Mouse (Mus musculus) liver, postnatal 0 days (tissue): ENCODE measurements around the gene Serpina3m. TPM values are rescaled to one million over a fixed set of nuclear protein-coding genes. Genes with fewer than 3 reads are reported as not detected.
A peak's percentile ranks its signal among the peaks of the same experiment; 100 is the strongest.
"Not testable (repeated sequence)": the region's sequence is repeated elsewhere in the genome, so short reads cannot be mapped to it uniquely, and the experiment has no call there.

Experiments
- ATAC-seq: fragments of 200-750 bp; cut with Nextera tagmentation; 2 replicates; pipeline ENCODE4 v1.8.0; 2017; ENCODE audit warnings: mild to moderate bottlenecking, moderate library complexity
- DNase-seq: peaks from one replicate; pipeline ENCODE4 v3.0.0-alpha.2; 2016
- H3K27ac ChIP-seq: fragments of 300-500 bp; sonication (generic); 2 replicates; pipeline ENCODE4 v1.5.1; 2014; ENCODE audit warnings: antibody characterized with exemption, moderate library complexity, mild to moderate bottlenecking, low read depth
- H3K27me3 ChIP-seq: fragments of 300-500 bp; sonication (generic); 2 replicates; pipeline ENCODE4 v1.6.1; 2014; ENCODE audit warnings: low read length, control low read depth, mixed read lengths; ENCODE audit not compliant: insufficient read depth
- H3K36me3 ChIP-seq: fragments of 300-500 bp; sonication (generic); replicated peaks from 2 replicates; pipeline ENCODE4 v1.6.1; 2014; ENCODE audit warnings: mild to moderate bottlenecking, control low read depth, low read length, moderate library complexity, mixed read lengths; ENCODE audit not compliant: insufficient read depth
- H3K4me1 ChIP-seq: fragments of 300-500 bp; sonication (generic); 2 replicates; pipeline ENCODE4 v1.6.1; 2014; ENCODE audit warnings: antibody characterized with exemption, mild to moderate bottlenecking, control low read depth; ENCODE audit not compliant: insufficient read depth
- H3K4me2 ChIP-seq: fragments of 300-500 bp; sonication (generic); 2 replicates; pipeline ENCODE4 v1.6.1; 2014; ENCODE audit warnings: low read depth, mild to moderate bottlenecking, low read length, moderate library complexity, mixed read lengths
- H3K4me3 ChIP-seq: fragments of 300-500 bp; sonication (generic); 2 replicates; pipeline ENCODE4 v1.5.1; 2014; ENCODE audit warnings: low read depth, low read length
- H3K9ac ChIP-seq: fragments of 300-500 bp; sonication (generic); replicated peaks from 2 replicates; pipeline ENCODE4 v1.6.1; 2014; ENCODE audit warnings: mild to moderate bottlenecking, moderate library complexity
- H3K9me3 ChIP-seq: fragments of 300-500 bp; sonication (generic); 2 replicates; pipeline ENCODE4 v1.6.1; 2016; ENCODE audit warnings: mild to moderate bottlenecking, control low read depth, low read length, mixed read lengths
- CTCF ChIP-seq: sonication (generic); IDR thresholded peaks from 2 replicates; pipeline ENCODE4 v1.5.1; 2016; ENCODE audit warnings: antibody characterized with exemption, low read depth
- EP300 ChIP-seq: IDR thresholded peaks from 2 replicates; pipeline ENCODE4 v1.6.1; 2016; ENCODE audit warnings: antibody characterized with exemption, low read depth, mild to moderate bottlenecking
- WGBS: fragments of 180-500 bp; shearing (Covaris S2); extraction: QIAGEN DNeasy Blood & Tissue Kit; methylation state at CpG from one replicate; pipeline ENCODE4 v1.1.7; 2014; ENCODE audit not compliant: insufficient replicate concordance; 5-methylcytosine and 5-hydroxymethylcytosine counted together
- polyA plus RNA-seq: library from polyadenylated mRNA; unstranded; fragments of >200 nt; fragmentation: Nextera tagmentation; extraction: Ambion mirVana; gene quantifications from 2 replicates; pipeline ENCODE4 v1.2.1, GENCODE M21; 2015

The Serpina3m gene
- polyA plus RNA-seq = 325 and 370 TPM in 2 replicates

DNA sequence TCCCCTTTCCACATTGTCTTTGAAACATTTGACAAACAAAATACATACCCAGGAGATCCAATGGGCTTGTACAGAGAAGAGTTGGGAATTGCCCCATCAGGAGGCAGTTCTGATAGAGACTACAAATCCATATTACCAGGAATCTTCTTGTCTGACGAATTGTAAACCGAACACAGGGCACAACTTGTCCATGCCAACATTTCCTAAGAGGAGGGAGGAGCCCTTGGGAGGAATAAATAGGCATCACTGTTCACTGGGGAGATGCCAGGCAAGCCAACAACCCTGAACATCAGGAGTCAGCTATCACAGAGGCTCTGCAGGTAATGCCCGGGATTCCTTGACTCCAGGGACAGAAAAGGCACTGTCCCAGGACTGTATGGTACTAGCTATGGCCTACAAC lies at the start of gene Serpina3m, which contains the start of gene Serpina3k:
Gene Serpina3m, plus strand, starts transcription at position 261 of the 400 bp plus-strand sequence.
Gene Serpina3k, plus strand, starts transcription at position 261 of the 400 bp plus-strand sequence.
- H3K4me1 ChIP-seq, H3K36me3 ChIP-seq, DNase-seq, H3K27me3 ChIP-seq, H3K9me3 ChIP-seq, H3K27ac ChIP-seq, H3K9ac ChIP-seq, H3K4me3 ChIP-seq: not testable (repeated sequence)
- 0 out of 2 replicates have a peak within 1 kb of the TSS, but pooled peaks have one; percentile 9 for H3K4me2 ChIP-seq
- ATAC-seq = peak; percentile 62
- WGBS = 67% methylated on average over 3 of the region's 3 CpGs
- peak; percentile 36; the same call in 1 of the 2 replicates for TF ChIP-seq EP300

- Histone ChIP-seq H3K9ac (no peak overlapping the region), H3K4me2 (no peak overlapping the region), H3K4me3 (no peak overlapping the region), H3K36me3 (no peaks in the 10 kb centered on the region), H3K27me3 (no peaks in the 10 kb centered on the region), H3K4me1 (no peaks in the 10 kb centered on the region), H3K27ac (no peak overlapping the region), H3K9me3 (no peaks in the 10 kb centered on the region)
- ATAC-seq = no peak
- DNase-seq = no peak
- WGBS = 42% methylated on average over 4 of the region's 4 CpGs
- TF ChIP-seq EP300 (no peak), CTCF (no peak)
Measured at GRCm38 (mm10) chr12:104289872-104290271, 48.4 kb upstream of the Serpina3m start.

- Histone ChIP-seq H3K9me3 (no peaks in the 10 kb centered on the region), H3K4me3 (no peak overlapping the region), H3K36me3 (no peaks in the 10 kb centered on the region), H3K27ac (no peak overlapping the region), H3K27me3 (no peaks in the 10 kb centered on the region), H3K4me2 (no peak overlapping the region), H3K9ac (no peak overlapping the region), H3K4me1 (no peaks in the 10 kb centered on the region)
- DNase-seq (no peak), ATAC-seq (no peak)
- no peak for TF ChIP-seq CTCF
- no peak for TF ChIP-seq EP300
- 65% methylated on average over 2 of the region's 2 CpGs for WGBS
Measured at GRCm38 (mm10) chr12:104293963-104294362, 44.3 kb upstream of the Serpina3m start.

DNA sequence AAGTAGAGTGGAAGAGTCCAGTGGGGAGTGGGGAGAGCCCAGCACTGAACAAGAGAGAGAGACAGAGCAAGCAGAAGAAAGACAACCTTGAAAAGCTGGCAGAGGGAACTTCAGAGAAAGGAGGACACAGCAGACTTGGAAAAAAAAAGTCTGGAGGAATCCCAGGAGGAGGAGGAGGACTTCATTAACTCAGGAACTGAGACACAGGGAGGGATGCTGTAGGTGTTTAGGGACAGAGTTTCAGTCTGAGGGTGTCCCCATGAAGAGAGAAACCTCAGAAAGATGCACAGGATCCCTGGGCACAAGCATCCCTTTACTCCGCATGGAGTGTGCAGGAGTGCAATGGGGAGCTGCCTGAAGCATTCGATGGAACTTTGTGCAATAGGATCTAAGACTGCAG lies 40.2 kb upstream of the Serpina3m start:
- no peak overlapping the region for H3K4me3 ChIP-seq
- 81% methylated on average over 2 of the region's 2 CpGs for WGBS
- no peak for ATAC-seq

GRCm38 (mm10) chr12:104305991-104306390 lies 32.3 kb upstream of the Serpina3m start:
- Histone ChIP-seq H3K36me3 (no peaks in the 10 kb centered on the region), H3K27me3 (no peaks in the 10 kb centered on the region), H3K4me3 (no peak overlapping the region), H3K9me3 (no peaks in the 10 kb centered on the region), H3K27ac (no peak overlapping the region), H3K4me2 (no peak overlapping the region), H3K4me1 (no peaks in the 10 kb centered on the region), H3K9ac (no peak overlapping the region)
- DNase-seq = no peak
- ATAC-seq = no peak
- WGBS = 68% methylated on average over 4 of the region's 4 CpGs
- TF ChIP-seq CTCF = no peak
- no peak for TF ChIP-seq EP300

More for the DNA sequence above, 40.2 kb upstream of the Serpina3m start:
- H3K27me3 ChIP-seq = no peaks in the 10 kb centered on the region
- H3K36me3 ChIP-seq = no peaks in the 10 kb centered on the region
- no peaks in the 10 kb centered on the region for H3K4me1 ChIP-seq
- no peak for TF ChIP-seq EP300
- TF ChIP-seq CTCF = no peak
- DNase-seq = peak; percentile 1
- H3K9ac ChIP-seq = no peak overlapping the region
- H3K9me3 ChIP-seq = no peaks in the 10 kb centered on the region
- H3K4me2 ChIP-seq = no peak overlapping the region
- H3K27ac ChIP-seq = no peak overlapping the region

GRCm38 (mm10) chr12:104314253-104314652 lies 24.0 kb upstream of the Serpina3m start, which contains the start of gene Serpina3j:
Serpina3j (plus strand) TSS chr12:104314553.
- H3K27ac ChIP-seq = no peak within 1 kb of the TSS
- H3K27me3 ChIP-seq = no peaks in the 10 kb centered on the region
- no peaks in the 10 kb centered on the region for H3K9me3 ChIP-seq
- no peaks in the 10 kb centered on the region for H3K4me1 ChIP-seq
- no peak within 1 kb of the TSS for H3K9ac ChIP-seq
- no peaks in the 10 kb centered on the region for H3K36me3 ChIP-seq
- WGBS = 81% methylated on average over 1 of the region's 1 CpGs
- H3K4me2 ChIP-seq = no peak within 1 kb of the TSS
- TF ChIP-seq EP300 (no peak), CTCF (no peak)
- H3K4me3 ChIP-seq = no peak within 1 kb of the TSS
- DNase-seq (no peak), ATAC-seq (no peak)

- Histone ChIP-seq H3K36me3 (no peaks in the 10 kb centered on the region), H3K27me3 (no peaks in the 10 kb centered on the region), H3K4me3 (no peak overlapping the region), H3K9ac (no peak overlapping the region), H3K27ac (no peak overlapping the region), H3K4me2 (no peak overlapping the region), H3K9me3 (no peaks in the 10 kb centered on the region), H3K4me1 (no peaks in the 10 kb centered on the region)
- ATAC-seq (no peak), DNase-seq (no peak)
- 67% methylated on average over 1 of the region's 1 CpGs for WGBS
- no peak for TF ChIP-seq CTCF
- no peak for TF ChIP-seq EP300
Measured at GRCm38 (mm10) chr12:104322454-104322853, 15.8 kb upstream of the Serpina3m start.
